9 mouse cellular contexts compared by ENCODE assay signal in the genomic region with DNA sequence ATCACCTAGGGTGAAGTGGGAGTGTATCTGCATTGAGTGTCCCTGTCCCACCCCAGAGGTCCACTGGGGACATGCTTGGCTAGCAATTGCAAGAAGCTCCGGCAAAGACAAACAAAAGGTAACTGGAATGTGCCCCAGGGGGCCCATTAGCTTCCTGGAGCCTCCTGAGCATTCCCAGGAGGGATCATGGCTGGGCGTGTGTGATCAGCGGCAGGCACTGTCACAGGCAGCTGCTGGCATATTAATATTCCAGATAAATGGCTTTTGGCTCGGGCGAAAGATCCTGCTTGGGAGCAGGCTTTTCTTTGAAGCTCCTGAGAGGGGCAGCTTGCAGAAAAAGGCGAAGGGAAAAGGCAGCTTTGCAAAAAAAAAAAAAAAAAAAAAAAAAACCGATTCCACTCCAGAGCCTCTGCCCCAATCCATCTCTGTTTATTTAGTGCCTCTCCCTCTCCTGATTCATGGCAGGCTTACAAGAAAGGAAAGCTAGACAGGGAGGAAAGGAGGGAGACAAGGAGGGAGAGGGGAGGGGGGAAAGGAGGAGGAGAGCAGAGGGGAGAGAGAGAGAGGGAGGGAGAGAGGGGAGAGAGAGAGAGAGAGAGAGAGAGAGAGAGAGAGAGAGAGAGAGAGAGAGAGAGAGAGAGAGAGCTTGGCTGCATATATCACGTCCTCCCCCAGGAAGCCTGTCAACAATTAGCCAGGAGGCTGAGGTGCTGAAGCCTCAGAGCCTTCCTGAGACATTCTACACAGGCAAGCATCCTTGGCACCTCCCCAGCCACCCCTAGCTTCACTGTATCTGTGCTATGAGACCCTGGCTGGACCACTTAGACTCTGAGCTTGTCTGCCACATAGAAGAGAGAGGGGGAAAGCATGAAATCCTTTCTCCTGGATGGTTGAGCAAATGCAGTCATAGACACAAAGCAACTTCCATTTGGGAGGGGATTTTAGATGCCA.
A peak's percentile ranks its signal among the peaks of the same experiment; 100 is the strongest.
DNase-seq lines count a peak whose midpoint lies in the region; ATAC-seq and TF ChIP-seq lines count a peak whose summit lies in the region.
"Had no signal": no experiment of that assay in that cellular context is flagged by ENCODE, and none has a peak within 500 bp of the region (broad histone marks: within the 10 kb centered on the region; RNA-seq: fewer than 3 reads in every experiment).

No protein-coding gene starts in this region.

- H3K36me3 ChIP-seq in heart, embryonic 12.5 days, result no peaks in the 10 kb centered on the region
- no peaks in the 10 kb centered on the region for H3K36me3 ChIP-seq in C2C12 (ENCODE audit: control insufficient read depth, insufficient read depth)
- H3K36me3 ChIP-seq in hindbrain, embryonic 13.5 days, result no peaks in the 10 kb centered on the region
- H3K36me3 ChIP-seq in limb, embryonic 14.5 days (ENCODE audit: control insufficient read depth, insufficient read depth, low read length), result no peaks in the 10 kb centered on the region
- H3K36me3 ChIP-seq: G1E had no signal

- H3K4me3 ChIP-seq in heart, embryonic 12.5 days, result no peak overlapping the region
- H3K4me3 ChIP-seq in C2C12 (ENCODE audit: insufficient read depth, poor library complexity, severe bottlenecking), result no peak overlapping the region
- no peak overlapping the region for H3K4me3 ChIP-seq in hindbrain, embryonic 13.5 days
- no peak overlapping the region for H3K4me3 ChIP-seq in limb, embryonic 14.5 days (replicated peaks; ENCODE audit: low read length)

- no peaks in the 10 kb centered on the region for H3K79me2 ChIP-seq in C2C12 (ENCODE audit: control insufficient read depth, insufficient read depth)

- no peak for TF ChIP-seq CTCF in C2C12 (IDR thresholded peaks at IDR 0.05; ENCODE audit: control insufficient read depth, insufficient read depth, insufficient read length)

- no peaks in the 10 kb centered on the region for H3K79me3 ChIP-seq in C2C12 (ENCODE audit: low read depth)

- peak overlapping the region; percentile 50; the same call in 1 of the 2 replicates for H3K9ac ChIP-seq in heart, embryonic 12.5 days
- H3K9ac ChIP-seq in hindbrain, embryonic 13.5 days, result peak overlapping the region; percentile 54
- H3K9ac ChIP-seq in limb, embryonic 14.5 days (ENCODE audit: low read depth, low read length, severe bottlenecking), result no peak overlapping the region

- TF ChIP-seq POLR2A in limb, embryonic 14.5 days (IDR thresholded peaks at IDR 0.05; ENCODE audit: borderline replicate concordance, extremely low read depth, insufficient read depth, insufficient read length), result no peak

- no peak overlapping the region for H3ac ChIP-seq in C2C12 (ENCODE audit: control insufficient read depth, insufficient read length, low read depth)

- H3K4me2 ChIP-seq in heart, embryonic 12.5 days, result peak overlapping the region; percentile 53
- H3K4me2 ChIP-seq in hindbrain, embryonic 13.5 days, result peak overlapping the region; percentile 32
- H3K4me2 ChIP-seq in limb, embryonic 14.5 days (replicated peaks; ENCODE audit: low read depth, low read length, severe bottlenecking), result 0 out of 2 replicates have a peak overlapping the region, but pooled peaks have one; percentile 3

- peaks cover 25% of the 10 kb centered on the region for H3K4me1 ChIP-seq in heart, embryonic 12.5 days (replicated peaks)
- H3K4me1 ChIP-seq in hindbrain, embryonic 13.5 days (replicated peaks), result peaks cover 26% of the 10 kb centered on the region
- peaks cover 40% of the 10 kb centered on the region for H3K4me1 ChIP-seq in limb, embryonic 14.5 days (ENCODE audit: control insufficient read depth, insufficient read depth, low read length)

- H3K27ac ChIP-seq in heart, embryonic 12.5 days (ENCODE audit: poor library complexity, severe bottlenecking), result peak overlapping the region; percentile 5; the same call in 1 of the 2 replicates
- H3K27ac ChIP-seq in hindbrain, embryonic 13.5 days, result peak overlapping the region; percentile 95
- peak overlapping the region; percentile 39 for H3K27ac ChIP-seq in limb, embryonic 14.5 days (replicated peaks; ENCODE audit: low read depth, low read length)

- WGBS in heart, embryonic 12.5 days, result under 1% methylated on average over 8 of the region's 8 CpGs
- WGBS in hindbrain, embryonic 13.5 days, result 1% methylated on average over 8 of the region's 8 CpGs
- WGBS in limb, embryonic 14.5 days, result 2% methylated on average over 8 of the region's 8 CpGs

- no peaks in the 10 kb centered on the region for H3K9me3 ChIP-seq in heart, embryonic 12.5 days (replicated peaks)
- no peaks in the 10 kb centered on the region for H3K9me3 ChIP-seq in hindbrain, embryonic 13.5 days
- H3K9me3 ChIP-seq in limb, embryonic 14.5 days (ENCODE audit: control insufficient read depth, low read length), result no peaks in the 10 kb centered on the region

- no peak for DNase-seq in heart, adult 11 months
- DNase-seq in brain, embryonic 18.5 days (ENCODE audit: low read depth, low spot score), result peak; percentile 78
- DNase-seq in limb, embryonic 14.5 days (ENCODE audit: low spot score), result peak; percentile 82
- no peak for DNase-seq in spleen, adult 12 weeks (ENCODE audit: low spot score)
- no peak for DNase-seq in left cerebral cortex, postnatal 14 days (ENCODE audit: low spot score in 2 of 2)

- intact Hi-C loops in left cerebral cortex, postnatal 14 days (cut with DNase I), result no loop called here

- no peaks in the 10 kb centered on the region for H3K27me3 ChIP-seq in heart, embryonic 12.5 days (replicated peaks)
- no peaks in the 10 kb centered on the region for H3K27me3 ChIP-seq in C2C12 (ENCODE audit: control insufficient read depth, insufficient read depth, insufficient read length)
- H3K27me3 ChIP-seq in hindbrain, embryonic 13.5 days, result no peaks in the 10 kb centered on the region
- no peaks in the 10 kb centered on the region for H3K27me3 ChIP-seq in limb, embryonic 14.5 days (ENCODE audit: control insufficient read depth, insufficient read depth, low read length)

- ATAC-seq in heart, embryonic 12.5 days (ENCODE audit: insufficient number of reproducible peaks, low FRiP score), result no peak; the same call in 1 of the 2 replicates
- peak; percentile 77 for ATAC-seq in hindbrain, embryonic 13.5 days (ENCODE audit: low FRiP score)
- peak; percentile 38; the same call in 1 of the 2 replicates for ATAC-seq in limb, embryonic 14.5 days (ENCODE audit: low FRiP score, low read depth)

TF ChIP-seq in C2C12, 6 proteins besides CTCF, POLR2A, EP300 and RAD21:
- TF ChIP-seq MYOD1 (IDR thresholded peaks at IDR 0.05; ENCODE audit: control insufficient read depth, insufficient read length, low read depth), result peak; percentile 48
- no peak for TF ChIP-seq MAX (IDR thresholded peaks at IDR 0.05)
- TF ChIP-seq MYOG (IDR thresholded peaks at IDR 0.05; ENCODE audit: control insufficient read depth, extremely low read depth, insufficient read length), result no peak
- no peak for TF ChIP-seq CEBPB (IDR thresholded peaks at IDR 0.05; ENCODE audit: low read depth)
- no peak for TF ChIP-seq FOSL1 (IDR thresholded peaks at IDR 0.05; ENCODE audit: insufficient read depth, low read length, poor library complexity, severe bottlenecking)
TF ChIP-seq in C2C12: peak in this region for 1.

Comparison
In these comparisons a context has a peak if more than half of its experiments do, and no peak if none do; other contexts are left out.
1. H3K27ac ChIP-seq: peak in every context shown above with its lines; median percentile 95 in hindbrain, embryonic 13.5 days; 39 in limb, embryonic 14.5 days; 5 in heart, embryonic 12.5 days.
2. H3K4me2 ChIP-seq: peak in every context shown above with its lines; median percentile 53 in heart, embryonic 12.5 days; 32 in hindbrain, embryonic 13.5 days; 3 in limb, embryonic 14.5 days.
3. DNase-seq: peak in brain, embryonic 18.5 days (single experiment) and limb, embryonic 14.5 days (single experiment); none in heart, adult 11 months (single experiment), spleen, adult 12 weeks (single experiment) and left cerebral cortex, postnatal 14 days (0 of 2).